ENCODE assay signal across 16 mouse cellular contexts in the genomic region with DNA sequence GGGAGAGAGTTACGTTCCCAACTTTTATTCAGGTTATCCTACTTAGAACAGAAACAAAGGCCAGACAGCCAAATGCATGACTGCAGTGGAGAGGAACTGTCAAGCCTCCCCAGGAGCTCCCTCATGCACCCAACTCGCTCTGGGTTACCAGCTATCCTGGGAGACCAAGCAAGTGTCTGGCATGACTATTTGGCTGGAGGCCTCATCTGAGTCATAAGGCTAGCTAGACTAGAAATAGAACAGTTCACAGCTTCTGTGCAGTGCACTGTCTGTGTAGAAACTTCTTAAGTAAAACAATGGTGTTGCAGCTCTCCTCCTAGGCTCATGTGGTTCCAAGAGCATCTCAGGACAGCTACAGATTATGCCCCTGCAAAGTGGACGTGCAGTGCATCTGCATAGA.
A peak's percentile ranks its signal among the peaks of the same experiment; 100 is the strongest.
DNase-seq lines count a peak whose midpoint lies in the region; ATAC-seq and TF ChIP-seq lines count a peak whose summit lies in the region.
"Had no signal": no experiment of that assay in that cellular context is flagged by ENCODE, and none has a peak within 500 bp of the region (broad histone marks: within the 10 kb centered on the region; RNA-seq: fewer than 3 reads in every experiment).

No protein-coding gene starts in this region.

- 54% methylated on average over 3 of the region's 3 CpGs for WGBS in heart, postnatal 0 days

- peak; percentile 23 for DNase-seq in gastrocnemius, adult 18-20 months (ENCODE audit: low spot score)
- no peak for DNase-seq in gastrocnemius, postnatal 25 days
- DNase-seq in right cerebral cortex, adult 18-20 months: peak; percentile 49
- DNase-seq in right cerebral cortex, postnatal 4 days: no peak
- peak; percentile 8 for DNase-seq in heart, postnatal 0 days (ENCODE audit: low spot score)
- DNase-seq in telencephalon, adult 2 months (ENCODE audit: low read depth, low spot score): peak; percentile 39
- DNase-seq in thymus, postnatal 4 days: no peak
- DNase-seq: adrenal gland, adult 2 months; kidney, adult 9 months; layer of hippocampus, postnatal 36 days; lung, adult 2 months; lung, postnatal 4 days; thymus, adult 18-20 months had no signal

- H3K27ac ChIP-seq in heart, postnatal 0 days (ENCODE audit: low read depth): no peak overlapping the region
- H3K27ac ChIP-seq: forebrain, embryonic 10.5 days had no signal

- no peak overlapping the region for H3K4me3 ChIP-seq in heart, postnatal 0 days (ENCODE audit: low read depth, low read length)
- H3K4me3 ChIP-seq: forebrain, embryonic 10.5 days had no signal

- no peak overlapping the region for H3K4me2 ChIP-seq in heart, postnatal 0 days (ENCODE audit: low read depth, low read length)
- H3K4me2 ChIP-seq: midbrain, embryonic 11.5 days had no signal

- TF ChIP-seq EP300 in heart, postnatal 0 days (IDR thresholded peaks at IDR 0.05; ENCODE audit: low read depth): no peak

- H3K36me3 ChIP-seq in heart, postnatal 0 days (replicated peaks; ENCODE audit: control insufficient read depth, insufficient read depth, low read length): no peaks in the 10 kb centered on the region
- H3K36me3 ChIP-seq: forebrain, embryonic 10.5 days; G1E had no signal

- no peaks in the 10 kb centered on the region for H3K9me3 ChIP-seq in heart, postnatal 0 days (replicated peaks; ENCODE audit: control insufficient read depth, low read length)
- H3K9me3 ChIP-seq: forebrain, embryonic 10.5 days had no signal

- no peaks in the 10 kb centered on the region for H3K27me3 ChIP-seq in heart, postnatal 0 days (ENCODE audit: control insufficient read depth, insufficient read depth, low read length)

- TF ChIP-seq CTCF in heart, postnatal 0 days (IDR thresholded peaks at IDR 0.05; ENCODE audit: low read depth): no peak

- no peak overlapping the region for H3K9ac ChIP-seq in heart, postnatal 0 days (replicated peaks; ENCODE audit: low read depth, low read length)

- no peak for ATAC-seq in heart, postnatal 0 days (ENCODE audit: insufficient read depth, low read depth)

- 0 out of 2 replicates have a peak, but pooled peaks cover 4% of the 10 kb centered on the region for H3K4me1 ChIP-seq in heart, postnatal 0 days (ENCODE audit: control insufficient read depth, insufficient read depth)
- H3K4me1 ChIP-seq: forebrain, embryonic 10.5 days had no signal

Comparison
In these comparisons a context has a peak if more than half of its experiments do, and no peak if none do; other contexts are left out.
1. DNase-seq: peak in gastrocnemius, adult 18-20 months (single experiment), right cerebral cortex, adult 18-20 months (single experiment), heart, postnatal 0 days (single experiment) and telencephalon, adult 2 months (single experiment); none in gastrocnemius, postnatal 25 days (single experiment), right cerebral cortex, postnatal 4 days (single experiment) and thymus, postnatal 4 days (single experiment).